Mouse (Mus musculus): ENCODE results near the gene Lef1.
A peak's percentile ranks its signal among the peaks of the same experiment; 100 is the strongest.

Gene Lef1

DNA sequence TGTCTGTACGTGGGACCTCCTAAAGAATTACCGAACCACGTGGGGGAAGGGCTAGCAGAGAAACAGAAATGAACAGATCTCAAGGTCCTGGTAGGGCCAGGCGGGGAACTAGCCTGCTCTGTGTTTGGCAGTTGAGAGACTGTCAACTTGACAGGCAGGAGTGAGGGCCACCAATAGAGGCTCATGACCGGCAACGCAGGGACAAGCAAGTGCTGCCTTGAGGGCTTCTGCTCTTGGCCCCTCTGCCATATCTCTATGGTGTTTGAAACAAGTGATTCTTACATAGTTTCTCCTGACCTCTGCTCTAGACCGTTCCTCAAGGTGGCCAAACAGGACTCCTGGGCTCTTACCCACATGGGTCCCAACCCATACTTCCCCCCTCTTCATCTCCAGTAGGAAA is 141.3 kb downstream of the Lef1 start:
- no peak for DNase-seq

GRCm38 (mm10) chr3:131254991-131255390 is 144.7 kb downstream of the Lef1 start:
- DNase-seq, result no peak

GRCm38 (mm10) chr3:131255399-131255981 is 145.2 kb downstream of the Lef1 start:
- DNase-seq, result no peak

GRCm38 (mm10) chr3:131258921-131259320 is 148.7 kb downstream of the Lef1 start:
- DNase-seq, result no peak

- DNase-seq, result no peak
These were observed 149.2 kb downstream of the Lef1 start for GRCm38 (mm10) chr3:131259392-131259965.

DNA sequence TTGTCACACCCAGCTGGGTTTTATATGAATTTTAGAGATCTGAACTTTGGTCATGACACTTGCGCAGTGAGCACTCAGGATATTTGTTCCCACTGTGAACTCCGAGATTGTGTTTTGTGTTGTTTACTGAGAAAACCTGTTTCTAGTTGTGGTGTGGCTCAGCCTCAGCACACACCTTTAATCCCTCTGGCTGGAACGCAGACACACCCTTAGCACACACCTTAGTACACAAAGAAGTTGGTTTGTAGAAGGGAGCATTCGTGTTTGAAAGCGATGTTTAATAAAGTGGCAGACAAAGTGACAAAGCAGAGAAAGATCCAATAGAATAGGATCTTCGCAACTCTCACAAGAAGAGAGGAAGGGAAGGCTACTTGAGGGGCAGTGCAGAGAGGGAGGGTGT is 150.1 kb downstream of the Lef1 start:
- DNase-seq, result no peak

- no peak for DNase-seq
These were observed 153.7 kb downstream of the Lef1 start for GRCm38 (mm10) chr3:131263766-131264486.

DNA sequence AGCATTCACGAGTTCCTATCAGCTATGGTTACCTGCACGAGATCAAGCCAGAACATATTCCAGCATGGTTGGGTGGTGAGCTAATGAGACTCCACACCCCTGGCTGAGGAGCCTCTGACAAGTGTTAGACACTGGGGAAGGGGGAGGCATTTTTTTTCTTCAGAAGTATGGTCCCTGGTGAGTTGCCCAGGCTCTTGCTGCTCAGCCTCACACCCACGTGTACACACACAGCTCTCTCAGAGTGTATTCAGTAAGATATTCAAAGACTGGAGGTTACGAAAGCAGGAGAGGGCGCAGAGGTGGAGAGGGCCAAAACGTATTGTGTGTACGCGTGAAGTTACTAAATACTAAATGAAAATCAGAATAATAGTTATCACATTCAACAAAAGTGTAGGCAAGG is 155.2 kb downstream of the Lef1 start:
- DNase-seq, result no peak

DNA sequence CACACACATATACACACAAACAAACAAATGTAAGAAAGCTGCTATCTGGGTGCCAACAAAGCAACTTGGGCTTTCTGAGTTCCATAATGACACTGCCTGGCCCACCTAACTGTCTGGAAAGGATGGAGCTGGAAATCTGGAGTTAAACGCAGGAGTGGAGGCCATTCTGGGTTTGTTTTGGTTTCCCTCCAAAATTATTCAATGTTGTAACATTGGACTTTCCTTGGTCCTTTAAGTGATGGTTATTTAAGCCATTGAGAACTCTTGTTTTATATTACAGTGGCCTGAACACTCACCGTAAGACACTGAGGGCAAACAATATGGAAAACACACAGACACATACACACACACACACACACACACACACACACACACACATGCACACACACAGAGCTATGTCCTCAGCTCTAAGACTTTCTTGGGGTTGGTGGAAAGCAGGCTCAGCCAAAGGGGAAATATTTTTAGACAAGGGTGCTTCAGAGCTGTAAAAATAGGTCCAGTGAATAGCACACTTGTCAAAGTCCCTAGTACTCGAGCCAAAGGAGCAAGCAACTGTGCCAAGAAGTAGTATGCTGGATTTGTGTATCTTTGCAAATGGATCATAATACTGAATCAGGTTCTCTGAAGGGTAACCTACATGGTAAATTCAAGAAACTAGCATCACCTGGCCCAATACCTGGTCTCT is 156.2 kb downstream of the Lef1 start:
- DNase-seq, result no peak

- no peak for DNase-seq
These were observed 160.1 kb downstream of the Lef1 start for GRCm38 (mm10) chr3:131270381-131270780.

- DNase-seq, result peak in 1 of 2 experiments; percentile 22
These were observed 160.9 kb downstream of the Lef1 start for GRCm38 (mm10) chr3:131271157-131271556.

DNA sequence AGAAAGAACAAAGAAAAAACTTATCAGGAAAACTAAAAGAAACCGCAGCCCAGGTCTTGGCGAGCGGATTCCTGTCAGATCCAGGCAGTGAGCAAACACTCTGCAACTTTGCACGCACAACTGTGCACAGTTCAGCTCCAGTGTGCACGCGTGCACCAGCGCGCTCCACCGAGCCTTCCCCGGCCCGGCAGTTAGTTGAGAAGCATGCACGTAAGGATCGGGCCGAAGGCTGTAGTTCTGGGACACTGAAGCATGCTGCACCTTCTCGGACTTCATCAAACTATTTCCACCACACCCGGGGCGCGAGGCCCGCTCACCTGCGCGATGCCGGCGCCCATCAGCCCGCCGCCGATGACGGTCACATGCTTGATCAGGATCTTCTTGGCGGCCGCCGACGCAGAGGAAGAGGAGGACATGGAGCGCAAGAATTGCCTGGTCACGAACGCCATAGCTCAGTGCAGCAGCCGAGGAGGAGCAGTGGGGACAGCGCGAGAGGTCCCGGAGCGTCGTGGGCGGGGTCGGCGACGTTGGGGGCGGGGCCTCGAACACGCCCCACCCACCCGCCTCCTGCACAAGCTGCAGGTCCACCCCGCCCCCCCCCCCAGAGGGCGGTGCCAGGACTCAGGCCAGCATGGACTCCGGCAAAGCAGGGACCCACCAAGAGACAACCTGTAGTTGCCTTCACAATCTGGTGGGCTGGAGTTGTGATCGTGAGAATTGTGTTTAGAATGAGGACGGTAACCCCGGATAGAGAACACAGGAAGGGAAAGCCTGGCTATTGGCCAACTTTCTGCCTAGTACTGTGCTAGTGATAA is 161.5 kb downstream of the Lef1 start, which contains the start of gene Hadh:
Gene Hadh (minus strand): TSS at position 543 of the 815 bp plus-strand sequence.
- DNase-seq, result peak; percentile 80 to 84

GRCm38 (mm10) chr3:131272374-131273100 is 162.3 kb downstream of the Lef1 start:
- DNase-seq, result no peak
